Mouse (Mus musculus): ENCODE data around the gene Mfn2. TPM values are rescaled to one million over a fixed set of nuclear protein-coding genes. Genes with fewer than 3 reads are reported as not detected.

Gene Mfn2
- polyA plus RNA-seq, 1 experiment from 2014 or later = 31.6 TPM

GRCm38 (mm10) chr4:147886158-147886557 is 18.3 kb downstream of the Mfn2 start:
- Histone ChIP-seq H3K36me3 (ENCODE audit: control insufficient read depth, insufficient read depth, low read length) (peaks cover 93% of the 10 kb centered on the region), H3K27ac (ENCODE audit: low read depth) (no peak overlapping the region), H3K27me3 (replicated peaks; ENCODE audit: control insufficient read depth, insufficient read depth, low read length) (no peaks in the 10 kb centered on the region), H3K4me2 (ENCODE audit: low read length) (no peak overlapping the region), H3K9me3 (ENCODE audit: control insufficient read depth, low read length) (no peaks in the 10 kb centered on the region), H3K4me3 (ENCODE audit: low read depth, low read length) (no peak overlapping the region), H3K4me1 (replicated peaks; ENCODE audit: control insufficient read depth, insufficient read depth, low read length) (no peaks in the 10 kb centered on the region), H3K9ac (ENCODE audit: low read length) (no peak overlapping the region)
- DNase-seq (ENCODE audit: low spot score) = no peak
- no peak for ATAC-seq (replicated peaks; ENCODE audit: low FRiP score, low TSS enrichment, low read depth)
- WGBS = 95% methylated on average over 12 of the region's 12 CpGs

GRCm38 (mm10) chr4:147884138-147884537 is 20.4 kb downstream of the Mfn2 start:
- Histone ChIP-seq H3K9me3 (ENCODE audit: control insufficient read depth, low read length) (no peaks in the 10 kb centered on the region), H3K27ac (ENCODE audit: low read depth) (no peak overlapping the region), H3K27me3 (replicated peaks; ENCODE audit: control insufficient read depth, insufficient read depth, low read length) (no peaks in the 10 kb centered on the region), H3K9ac (ENCODE audit: low read length) (no peak overlapping the region), H3K4me3 (ENCODE audit: low read depth, low read length) (no peak overlapping the region), H3K36me3 (ENCODE audit: control insufficient read depth, insufficient read depth, low read length) (peaks cover 93% of the 10 kb centered on the region), H3K4me2 (ENCODE audit: low read length) (no peak overlapping the region), H3K4me1 (replicated peaks; ENCODE audit: control insufficient read depth, insufficient read depth, low read length) (no peaks in the 10 kb centered on the region)
- WGBS = 95% methylated on average over 3 of the region's 3 CpGs
- no peak for ATAC-seq (replicated peaks; ENCODE audit: low FRiP score, low TSS enrichment, low read depth)
- no peak for DNase-seq (ENCODE audit: low spot score)

GRCm38 (mm10) chr4:147883041-147883440 is 21.5 kb downstream of the Mfn2 start:
- Histone ChIP-seq H3K27me3 (replicated peaks; ENCODE audit: control insufficient read depth, insufficient read depth, low read length) (no peaks in the 10 kb centered on the region), H3K4me1 (replicated peaks; ENCODE audit: control insufficient read depth, insufficient read depth, low read length) (no peaks in the 10 kb centered on the region), H3K27ac (ENCODE audit: low read depth) (no peak overlapping the region), H3K9me3 (ENCODE audit: control insufficient read depth, low read length) (no peaks in the 10 kb centered on the region), H3K4me3 (ENCODE audit: low read depth, low read length) (no peak overlapping the region), H3K4me2 (ENCODE audit: low read length) (no peak overlapping the region), H3K36me3 (ENCODE audit: control insufficient read depth, insufficient read depth, low read length) (peaks cover 93% of the 10 kb centered on the region), H3K9ac (ENCODE audit: low read length) (no peak overlapping the region)
- WGBS = 78% methylated on average over 6 of the region's 6 CpGs
- no peak for ATAC-seq (replicated peaks; ENCODE audit: low FRiP score, low TSS enrichment, low read depth)
- no peak for DNase-seq (ENCODE audit: low spot score)

- ATAC-seq (replicated peaks; ENCODE audit: low FRiP score, low TSS enrichment, low read depth) = no peak
- WGBS = 95% methylated on average over 7 of the region's 7 CpGs
- H3K36me3 ChIP-seq (ENCODE audit: control insufficient read depth, insufficient read depth, low read length) = peaks cover 89% of the 10 kb centered on the region
- no peaks in the 10 kb centered on the region for H3K27me3 ChIP-seq (replicated peaks; ENCODE audit: control insufficient read depth, insufficient read depth, low read length)
- no peak overlapping the region for H3K27ac ChIP-seq (ENCODE audit: low read depth)
- H3K9ac ChIP-seq (ENCODE audit: low read length) = no peak overlapping the region
- no peak overlapping the region for H3K4me3 ChIP-seq (ENCODE audit: low read depth, low read length)
- H3K4me2 ChIP-seq (ENCODE audit: low read length) = no peak overlapping the region
- H3K4me1 ChIP-seq (replicated peaks; ENCODE audit: control insufficient read depth, insufficient read depth, low read length) = no peaks in the 10 kb centered on the region
- H3K9me3 ChIP-seq (ENCODE audit: control insufficient read depth, low read length) = no peaks in the 10 kb centered on the region
- DNase-seq (ENCODE audit: low spot score) = no peak
Measured at GRCm38 (mm10) chr4:147881792-147882191, 22.7 kb downstream of the Mfn2 start.

GRCm38 (mm10) chr4:147879865-147880264 is 24.6 kb downstream of the Mfn2 start:
- no peak for ATAC-seq (replicated peaks; ENCODE audit: low FRiP score, low TSS enrichment, low read depth)
- no peaks in the 10 kb centered on the region for H3K9me3 ChIP-seq (ENCODE audit: control insufficient read depth, low read length)
- H3K36me3 ChIP-seq (ENCODE audit: control insufficient read depth, insufficient read depth, low read length) = peaks cover 89% of the 10 kb centered on the region
- no peak for DNase-seq (ENCODE audit: low spot score)
- no peak overlapping the region for H3K4me3 ChIP-seq (ENCODE audit: low read depth, low read length)
- H3K9ac ChIP-seq (ENCODE audit: low read length) = no peak overlapping the region
- no peak overlapping the region for H3K4me2 ChIP-seq (ENCODE audit: low read length)
- H3K4me1 ChIP-seq (replicated peaks; ENCODE audit: control insufficient read depth, insufficient read depth, low read length) = no peaks in the 10 kb centered on the region
- H3K27me3 ChIP-seq (replicated peaks; ENCODE audit: control insufficient read depth, insufficient read depth, low read length) = no peaks in the 10 kb centered on the region
- WGBS = 54% methylated on average over 5 of the region's 5 CpGs
- no peak overlapping the region for H3K27ac ChIP-seq (ENCODE audit: low read depth)

GRCm38 (mm10) chr4:147879456-147879855 is 25.0 kb downstream of the Mfn2 start:
- no peaks in the 10 kb centered on the region for H3K9me3 ChIP-seq (ENCODE audit: control insufficient read depth, low read length)
- DNase-seq (ENCODE audit: low spot score) (no peak), ATAC-seq (replicated peaks; ENCODE audit: low FRiP score, low TSS enrichment, low read depth) (no peak)
- H3K27ac ChIP-seq (ENCODE audit: low read depth) = no peak overlapping the region
- peaks cover 89% of the 10 kb centered on the region for H3K36me3 ChIP-seq (ENCODE audit: control insufficient read depth, insufficient read depth, low read length)
- H3K4me1 ChIP-seq (replicated peaks; ENCODE audit: control insufficient read depth, insufficient read depth, low read length) = no peaks in the 10 kb centered on the region
- H3K4me2 ChIP-seq (ENCODE audit: low read length) = no peak overlapping the region
- H3K9ac ChIP-seq (ENCODE audit: low read length) = no peak overlapping the region
- WGBS = 72% methylated on average over 2 of the region's 2 CpGs
- H3K27me3 ChIP-seq (replicated peaks; ENCODE audit: control insufficient read depth, insufficient read depth, low read length) = no peaks in the 10 kb centered on the region
- H3K4me3 ChIP-seq (ENCODE audit: low read depth, low read length) = no peak overlapping the region

- no peaks in the 10 kb centered on the region for H3K9me3 ChIP-seq (ENCODE audit: control insufficient read depth, low read length)
- H3K4me3 ChIP-seq (ENCODE audit: low read depth, low read length) = no peak overlapping the region
- peaks cover 90% of the 10 kb centered on the region for H3K36me3 ChIP-seq (ENCODE audit: control insufficient read depth, insufficient read depth, low read length)
- DNase-seq (ENCODE audit: low spot score) = no peak
- no peak overlapping the region for H3K27ac ChIP-seq (ENCODE audit: low read depth)
- WGBS = 95% methylated on average over 9 of the region's 9 CpGs
- H3K9ac ChIP-seq (ENCODE audit: low read length) = no peak overlapping the region
- no peaks in the 10 kb centered on the region for H3K4me1 ChIP-seq (replicated peaks; ENCODE audit: control insufficient read depth, insufficient read depth, low read length)
- H3K27me3 ChIP-seq (replicated peaks; ENCODE audit: control insufficient read depth, insufficient read depth, low read length) = no peaks in the 10 kb centered on the region
- ATAC-seq (replicated peaks; ENCODE audit: low FRiP score, low TSS enrichment, low read depth) = no peak
- no peak overlapping the region for H3K4me2 ChIP-seq (ENCODE audit: low read length)
Measured at GRCm38 (mm10) chr4:147878537-147878936, 26.0 kb downstream of the Mfn2 start.

- no peak overlapping the region for H3K4me2 ChIP-seq (ENCODE audit: low read length)
- WGBS = 88% methylated on average over 4 of the region's 4 CpGs
- no peak overlapping the region for H3K9ac ChIP-seq (ENCODE audit: low read length)
- peaks cover 80% of the 10 kb centered on the region for H3K36me3 ChIP-seq (ENCODE audit: control insufficient read depth, insufficient read depth, low read length)
- no peaks in the 10 kb centered on the region for H3K4me1 ChIP-seq (replicated peaks; ENCODE audit: control insufficient read depth, insufficient read depth, low read length)
- no peaks in the 10 kb centered on the region for H3K27me3 ChIP-seq (replicated peaks; ENCODE audit: control insufficient read depth, insufficient read depth, low read length)
- no peaks in the 10 kb centered on the region for H3K9me3 ChIP-seq (ENCODE audit: control insufficient read depth, low read length)
- DNase-seq (ENCODE audit: low spot score) (no peak), ATAC-seq (replicated peaks; ENCODE audit: low FRiP score, low TSS enrichment, low read depth) (no peak)
- H3K27ac ChIP-seq (ENCODE audit: low read depth) = no peak overlapping the region
- no peak overlapping the region for H3K4me3 ChIP-seq (ENCODE audit: low read depth, low read length)
Measured at GRCm38 (mm10) chr4:147875852-147876575, 28.5 kb downstream of the Mfn2 start.

GRCm38 (mm10) chr4:147869238-147869637 is 35.3 kb downstream of the Mfn2 start:
- Histone ChIP-seq H3K27ac (ENCODE audit: low read depth) (peak overlapping the region; percentile 65), H3K9me3 (ENCODE audit: control insufficient read depth, low read length) (no peaks in the 10 kb centered on the region), H3K36me3 (ENCODE audit: control insufficient read depth, insufficient read depth, low read length) (peaks cover 37% of the 10 kb centered on the region), H3K4me1 (replicated peaks; ENCODE audit: control insufficient read depth, insufficient read depth, low read length) (peaks cover 19% of the 10 kb centered on the region), H3K4me2 (ENCODE audit: low read length) (peak overlapping the region; percentile 82), H3K4me3 (ENCODE audit: low read depth, low read length) (peak overlapping the region; percentile 83), H3K9ac (ENCODE audit: low read length) (peak overlapping the region; percentile 63), H3K27me3 (replicated peaks; ENCODE audit: control insufficient read depth, insufficient read depth, low read length) (no peaks in the 10 kb centered on the region)
- DNase-seq (ENCODE audit: low spot score) (peak; percentile 61), ATAC-seq (replicated peaks; ENCODE audit: low FRiP score, low TSS enrichment, low read depth) (no peak)
- WGBS = 17% methylated on average over 5 of the region's 5 CpGs
